Mouse (Mus musculus) heart, adult 2 months (tissue): Measurements from ENCODE around the gene Hoxc4.

Experiments used
- CTCF ChIP-seq: fragments of 200-600 bp; IDR thresholded peaks from 2 replicates; pipeline ENCODE4 v1.8.1; 2022; ENCODE audit warnings: antibody characterized with exemption, mild to moderate bottlenecking, moderate library complexity
- EP300 ChIP-seq: fragments of 200-500 bp; IDR thresholded peaks from 2 replicates; pipeline ENCODE4 v1.6.1; 2011; ENCODE audit warnings: low read depth, low read length, control low read depth; ENCODE audit not compliant: insufficient read depth
- POLR2A ChIP-seq: fragments of 200-500 bp; IDR thresholded peaks from 2 replicates; pipeline ENCODE4 v1.6.1; 2011; ENCODE audit warnings: mild to moderate bottlenecking, low read depth, low read length, control low read depth; ENCODE audit not compliant: insufficient read depth

DNA sequence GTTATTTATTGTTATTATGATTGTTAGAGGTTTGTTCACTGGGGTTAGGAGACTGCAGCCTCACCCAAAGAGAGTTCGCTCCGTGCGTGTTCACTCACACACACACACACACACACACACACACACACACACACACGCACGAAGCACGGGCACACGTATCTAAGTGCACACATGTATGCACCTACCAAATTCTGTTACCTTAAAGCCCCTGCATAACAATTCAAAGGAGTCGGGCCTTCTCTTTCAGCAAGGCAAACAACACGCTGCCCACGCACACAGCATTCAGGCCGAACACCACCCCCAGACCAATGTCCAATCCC is 41.2 kb downstream of the Hoxc4 start:
- no peak for TF ChIP-seq CTCF
- no peak for TF ChIP-seq POLR2A
- TF ChIP-seq EP300 = no peak
